Mouse (Mus musculus): ENCODE measurements around the gene Gm10306. TPM values are rescaled to one million over a fixed set of nuclear protein-coding genes. Genes with fewer than 3 reads are reported as not detected.
A peak's percentile ranks its signal among the peaks of the same experiment; 100 is the strongest.

Gene Gm10306
- polyA plus RNA-seq (2012; fragmentation: generic; extraction: Trizol): not detected

GRCm38 (mm10) chr4:94556265-94557054 is at the start of gene Gm10306, which contains the start of gene Caap1:
Gene Gm10306, plus strand, starts transcription at chr4:94556546.
Gene Caap1, minus strand, starts transcription at chr4:94556796.
- H3ac ChIP-seq (ENCODE audit: control insufficient read depth, insufficient read length): peak within 1 kb of the TSS; percentile 31
- TF ChIP-seq POLR2AphosphoS2 (IDR thresholded peaks at IDR 0.05; ENCODE audit: insufficient read length, low read depth): peak; percentile 94
- TF ChIP-seq CEBPB (IDR thresholded peaks at IDR 0.05; ENCODE audit: insufficient read depth, poor library complexity, severe bottlenecking): no peak
- peak; percentile 75 for TF ChIP-seq SRF (IDR thresholded peaks at IDR 0.05; ENCODE audit: control insufficient read depth, insufficient read length, low read depth)
- TF ChIP-seq TCF12 (IDR thresholded peaks at IDR 0.05; ENCODE audit: insufficient read depth, poor library complexity, severe bottlenecking): no peak
- TF ChIP-seq POLR2A (IDR thresholded peaks at IDR 0.05; ENCODE audit: insufficient read length, low read depth): peak; percentile 93
- no peak for TF ChIP-seq TCF3 (IDR thresholded peaks at IDR 0.05; ENCODE audit: insufficient read length, low read depth)
- no peak for TF ChIP-seq MAX (IDR thresholded peaks at IDR 0.05; ENCODE audit: low read depth)
- no peak for TF ChIP-seq E2F4 (IDR thresholded peaks at IDR 0.05; ENCODE audit: insufficient read depth)
- peak in 2 of 3 experiments; percentile 59 to 68 for TF ChIP-seq MYOD1 (IDR thresholded peaks at IDR 0.05; ENCODE audit: control insufficient read depth in 1 of 3, insufficient read length in 2 of 3, low read depth in 2 of 3)
- no peak for TF ChIP-seq REST (IDR thresholded peaks at IDR 0.05; ENCODE audit: insufficient read depth, insufficient read length)
- no peak for TF ChIP-seq USF1 (IDR thresholded peaks at IDR 0.05; ENCODE audit: low read depth)
- TF ChIP-seq MYOG (IDR thresholded peaks at IDR 0.05; ENCODE audit: control insufficient read depth in 1 of 3, insufficient read depth in 1 of 3, insufficient read length in 2 of 3, low read depth in 2 of 3): peak; percentile 50 to 77 (median 57)
- H3K4me3 ChIP-seq: peak within 1 kb of the TSS; percentile 46
- no peaks in the 10 kb centered on the region for H3K27me3 ChIP-seq (ENCODE audit: control insufficient read depth, insufficient read depth, insufficient read length)
- peak within 1 kb of the TSS; percentile 79 for H3K4me2 ChIP-seq (ENCODE audit: low read depth)
- H3K79me2 ChIP-seq (ENCODE audit: control insufficient read depth, insufficient read depth): peaks cover 43% of the 10 kb centered on the region
- H3K36me3 ChIP-seq (ENCODE audit: control insufficient read depth, insufficient read depth): no peaks in the 10 kb centered on the region

GRCm38 (mm10) chr4:94515366-94515765 is 41.0 kb upstream of the Gm10306 start:
- H3K79me2 ChIP-seq (ENCODE audit: control insufficient read depth, insufficient read depth): no peaks in the 10 kb centered on the region
- H3K36me3 ChIP-seq (ENCODE audit: control insufficient read depth, insufficient read depth): peaks cover 17% of the 10 kb centered on the region
- no peak overlapping the region for H3ac ChIP-seq (ENCODE audit: control insufficient read depth, insufficient read length)
- H3K4me3 ChIP-seq: no peak overlapping the region
- H3K4me2 ChIP-seq (ENCODE audit: low read depth): no peak overlapping the region
- no peaks in the 10 kb centered on the region for H3K27me3 ChIP-seq (ENCODE audit: control insufficient read depth, insufficient read depth, insufficient read length)
- TF ChIP-seq TCF3 (IDR thresholded peaks at IDR 0.05; ENCODE audit: insufficient read length, low read depth): no peak
- no peak for TF ChIP-seq MYOD1 (IDR thresholded peaks at IDR 0.05; ENCODE audit: control insufficient read depth in 1 of 3, insufficient read length in 2 of 3, low read depth in 2 of 3)
- TF ChIP-seq MYOG (IDR thresholded peaks at IDR 0.05; ENCODE audit: control insufficient read depth in 1 of 3, insufficient read depth in 1 of 3, insufficient read length in 2 of 3, low read depth in 2 of 3): no peak
- TF ChIP-seq POLR2A (IDR thresholded peaks at IDR 0.05; ENCODE audit: insufficient read length, low read depth): no peak
- TF ChIP-seq CEBPB (IDR thresholded peaks at IDR 0.05; ENCODE audit: insufficient read depth, poor library complexity, severe bottlenecking): no peak

- Histone ChIP-seq H3K4me3 (no peak overlapping the region), H3K4me2 (ENCODE audit: low read depth) (no peak overlapping the region), H3K79me2 (ENCODE audit: control insufficient read depth, insufficient read depth) (no peaks in the 10 kb centered on the region), H3ac (ENCODE audit: control insufficient read depth, insufficient read length) (no peak overlapping the region), H3K36me3 (ENCODE audit: control insufficient read depth, insufficient read depth) (peaks cover 17% of the 10 kb centered on the region), H3K27me3 (ENCODE audit: control insufficient read depth, insufficient read depth, insufficient read length) (no peaks in the 10 kb centered on the region)
- TF ChIP-seq MAX (IDR thresholded peaks at IDR 0.05; ENCODE audit: low read depth) (no peak), POLR2A (IDR thresholded peaks at IDR 0.05; ENCODE audit: insufficient read length, low read depth) (no peak), POLR2AphosphoS2 (IDR thresholded peaks at IDR 0.05; ENCODE audit: insufficient read length, low read depth) (no peak), CEBPB (IDR thresholded peaks at IDR 0.05; ENCODE audit: insufficient read depth, poor library complexity, severe bottlenecking) (no peak), TCF3 (IDR thresholded peaks at IDR 0.05; ENCODE audit: insufficient read length, low read depth) (no peak), MYOD1 (IDR thresholded peaks at IDR 0.05; ENCODE audit: control insufficient read depth in 1 of 3, insufficient read length in 2 of 3, low read depth in 2 of 3) (no peak), MYOG (IDR thresholded peaks at IDR 0.05; ENCODE audit: control insufficient read depth in 1 of 3, insufficient read depth in 1 of 3, insufficient read length in 2 of 3, low read depth in 2 of 3) (no peak), E2F4 (IDR thresholded peaks at IDR 0.05; ENCODE audit: insufficient read depth) (no peak), SRF (IDR thresholded peaks at IDR 0.05; ENCODE audit: control insufficient read depth, insufficient read length, low read depth) (no peak)
Measured at GRCm38 (mm10) chr4:94517631-94518030, 38.7 kb upstream of the Gm10306 start.

- Histone ChIP-seq H3K79me2 (ENCODE audit: control insufficient read depth, insufficient read depth) (no peaks in the 10 kb centered on the region), H3K36me3 (ENCODE audit: control insufficient read depth, insufficient read depth) (peaks cover 10% of the 10 kb centered on the region), H3ac (ENCODE audit: control insufficient read depth, insufficient read length) (no peak overlapping the region), H3K4me2 (ENCODE audit: low read depth) (no peak overlapping the region), H3K4me3 (no peak overlapping the region), H3K27me3 (ENCODE audit: control insufficient read depth, insufficient read depth, insufficient read length) (no peaks in the 10 kb centered on the region)
- no peak for TF ChIP-seq REST (IDR thresholded peaks at IDR 0.05; ENCODE audit: insufficient read depth, insufficient read length)
Measured at GRCm38 (mm10) chr4:94523321-94523720, 33.0 kb upstream of the Gm10306 start.

GRCm38 (mm10) chr4:94529448-94529847 is 26.9 kb upstream of the Gm10306 start:
- Histone ChIP-seq H3K27me3 (ENCODE audit: control insufficient read depth, insufficient read depth, insufficient read length) (no peaks in the 10 kb centered on the region), H3ac (ENCODE audit: control insufficient read depth, insufficient read length) (no peak overlapping the region), H3K4me2 (ENCODE audit: low read depth) (no peak overlapping the region), H3K4me3 (no peak overlapping the region), H3K36me3 (ENCODE audit: control insufficient read depth, insufficient read depth) (no peaks in the 10 kb centered on the region), H3K79me2 (ENCODE audit: control insufficient read depth, insufficient read depth) (no peaks in the 10 kb centered on the region)
- no peak for TF ChIP-seq MYOD1 (IDR thresholded peaks at IDR 0.05; ENCODE audit: control insufficient read depth in 1 of 3, insufficient read length in 2 of 3, low read depth in 2 of 3)
- no peak for TF ChIP-seq TCF12 (IDR thresholded peaks at IDR 0.05; ENCODE audit: insufficient read depth, poor library complexity, severe bottlenecking)
- no peak for TF ChIP-seq CEBPB (IDR thresholded peaks at IDR 0.05; ENCODE audit: insufficient read depth, poor library complexity, severe bottlenecking)
- TF ChIP-seq MYOG (IDR thresholded peaks at IDR 0.05; ENCODE audit: control insufficient read depth in 1 of 3, insufficient read depth in 1 of 3, insufficient read length in 2 of 3, low read depth in 2 of 3): no peak
- TF ChIP-seq POLR2AphosphoS2 (IDR thresholded peaks at IDR 0.05; ENCODE audit: insufficient read length, low read depth): no peak
- TF ChIP-seq MAX (IDR thresholded peaks at IDR 0.05; ENCODE audit: low read depth): no peak
- no peak for TF ChIP-seq POLR2A (IDR thresholded peaks at IDR 0.05; ENCODE audit: insufficient read length, low read depth)
- no peak for TF ChIP-seq USF1 (IDR thresholded peaks at IDR 0.05; ENCODE audit: low read depth)
- TF ChIP-seq E2F4 (IDR thresholded peaks at IDR 0.05; ENCODE audit: insufficient read depth): no peak
- TF ChIP-seq SRF (IDR thresholded peaks at IDR 0.05; ENCODE audit: control insufficient read depth, insufficient read length, low read depth): no peak
- no peak for TF ChIP-seq TCF3 (IDR thresholded peaks at IDR 0.05; ENCODE audit: insufficient read length, low read depth)
- no peak for TF ChIP-seq REST (IDR thresholded peaks at IDR 0.05; ENCODE audit: insufficient read depth, insufficient read length)

Measured in myocyte (in vitro differentiated cells).